Mouse (Mus musculus): ENCODE data around the gene Glyat. TPM values are rescaled to one million over a fixed set of nuclear protein-coding genes. Genes with fewer than 3 reads are reported as not detected.
"Not testable (repeated sequence)": the region's sequence is repeated elsewhere in the genome, so short reads cannot be mapped to it uniquely, and the experiment has no call there.

The Glyat gene
- polyA plus RNA-seq, 1 experiment from 2014 or later, result not detected

DNA sequence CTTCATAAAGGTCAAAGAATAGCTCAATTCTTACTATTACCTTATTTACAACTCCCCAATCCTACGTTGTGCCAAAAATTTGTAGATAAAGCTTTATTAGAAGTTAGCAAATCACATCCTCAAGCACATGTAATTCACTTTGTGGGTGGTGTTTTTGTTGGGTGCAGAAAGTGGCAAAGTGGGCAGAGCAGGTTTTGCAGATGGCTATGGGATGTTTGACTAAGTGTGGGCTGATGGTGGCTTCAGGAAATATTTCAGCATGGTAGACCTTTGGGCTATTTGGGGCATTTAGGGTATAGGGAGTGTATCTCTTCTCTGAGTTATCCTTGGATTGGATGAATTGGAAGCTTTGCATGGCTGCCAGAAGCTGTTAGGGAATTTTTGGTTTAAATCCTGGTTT lies 33.0 kb downstream of the Glyat start:
- no peaks in the 10 kb centered on the region for H3K4me1 ChIP-seq (replicated peaks; ENCODE audit: control insufficient read depth, insufficient read depth)
- TF ChIP-seq CTCF (IDR thresholded peaks at IDR 0.05; ENCODE audit: low read depth), result no peak
- no peak for TF ChIP-seq EP300 (optimal IDR thresholded peaks at IDR 0.05)
- 83% methylated on average over 1 of the region's 1 CpGs for WGBS
- DNase-seq (ENCODE audit: low spot score) (no peak), ATAC-seq (ENCODE audit: low FRiP score, low TSS enrichment) (no peak)
- H3K36me3 ChIP-seq (ENCODE audit: control insufficient read depth, insufficient read depth, low read length), result no peaks in the 10 kb centered on the region
- no peak overlapping the region for H3K27ac ChIP-seq (replicated peaks)
- no peak overlapping the region for H3K4me3 ChIP-seq (ENCODE audit: low read depth, low read length)
- H3K9ac ChIP-seq (ENCODE audit: low read length), result no peak overlapping the region
- H3K9me3 ChIP-seq (ENCODE audit: control insufficient read depth, low read length), result peaks cover 4% of the 10 kb centered on the region; the same call in 1 of the 2 replicates
- no peak overlapping the region for H3K4me2 ChIP-seq (replicated peaks; ENCODE audit: low read depth)
- no peaks in the 10 kb centered on the region for H3K27me3 ChIP-seq (ENCODE audit: control insufficient read depth, insufficient read depth, low read length)

GRCm38 (mm10) chr19:12668601-12669000 lies 35.5 kb downstream of the Glyat start:
- H3K27me3 ChIP-seq (ENCODE audit: control insufficient read depth, insufficient read depth, low read length); H3K4me2 ChIP-seq (replicated peaks; ENCODE audit: low read depth); DNase-seq (ENCODE audit: low spot score); H3K9me3 ChIP-seq (ENCODE audit: control insufficient read depth, low read length); H3K4me1 ChIP-seq (replicated peaks; ENCODE audit: control insufficient read depth, insufficient read depth); H3K9ac ChIP-seq (ENCODE audit: low read length); H3K4me3 ChIP-seq (ENCODE audit: low read depth, low read length); ATAC-seq (ENCODE audit: low FRiP score, low TSS enrichment); H3K36me3 ChIP-seq (ENCODE audit: control insufficient read depth, insufficient read depth, low read length); H3K27ac ChIP-seq (replicated peaks): not testable (repeated sequence)
- 92% methylated on average over 3 of the region's 3 CpGs for WGBS

DNA sequence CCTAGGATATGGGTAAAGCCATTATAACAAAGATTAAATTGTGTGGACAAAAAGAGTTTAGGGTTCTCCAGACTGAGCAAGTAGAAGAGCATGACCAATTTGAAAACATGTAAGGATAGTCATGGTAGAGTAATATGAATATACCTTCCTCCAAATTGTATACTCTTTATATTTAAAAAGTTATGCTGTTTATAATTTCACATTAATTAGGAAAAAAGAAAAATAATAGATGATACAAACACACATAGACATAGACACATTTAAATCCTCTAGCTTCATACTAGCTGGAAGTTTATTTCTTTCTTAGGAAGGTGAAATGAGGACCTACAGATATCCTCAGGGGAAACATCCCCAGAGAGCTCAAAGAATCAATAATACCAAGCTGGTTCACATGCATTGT lies 37.0 kb downstream of the Glyat start, which contains the start of gene Olfr1442:
TSS of gene Olfr1442 (plus strand) at position 301 of the 400 bp plus-strand sequence.
- Histone ChIP-seq H3K4me1 (replicated peaks; ENCODE audit: control insufficient read depth, insufficient read depth) (no peaks in the 10 kb centered on the region), H3K36me3 (ENCODE audit: control insufficient read depth, insufficient read depth, low read length) (no peaks in the 10 kb centered on the region), H3K27ac (replicated peaks) (no peak within 1 kb of the TSS), H3K9ac (ENCODE audit: low read length) (no peak within 1 kb of the TSS), H3K4me3 (ENCODE audit: low read depth, low read length) (no peak within 1 kb of the TSS), H3K27me3 (ENCODE audit: control insufficient read depth, insufficient read depth, low read length) (no peaks in the 10 kb centered on the region), H3K9me3 (ENCODE audit: control insufficient read depth, low read length) (no peaks in the 10 kb centered on the region), H3K4me2 (replicated peaks; ENCODE audit: low read depth) (no peak within 1 kb of the TSS)
- DNase-seq (ENCODE audit: low spot score) (no peak), ATAC-seq (ENCODE audit: low FRiP score, low TSS enrichment) (no peak)
- TF ChIP-seq CTCF (IDR thresholded peaks at IDR 0.05; ENCODE audit: low read depth), result no peak

- Histone ChIP-seq H3K9me3 (ENCODE audit: control insufficient read depth, low read length) (no peaks in the 10 kb centered on the region), H3K27ac (replicated peaks) (no peak overlapping the region), H3K4me2 (replicated peaks; ENCODE audit: low read depth) (no peak overlapping the region), H3K36me3 (ENCODE audit: control insufficient read depth, insufficient read depth, low read length) (no peaks in the 10 kb centered on the region), H3K9ac (ENCODE audit: low read length) (no peak overlapping the region), H3K27me3 (ENCODE audit: control insufficient read depth, insufficient read depth, low read length) (no peaks in the 10 kb centered on the region), H3K4me3 (ENCODE audit: low read depth, low read length) (no peak overlapping the region), H3K4me1 (replicated peaks; ENCODE audit: control insufficient read depth, insufficient read depth) (no peaks in the 10 kb centered on the region)
- TF ChIP-seq CTCF (IDR thresholded peaks at IDR 0.05; ENCODE audit: low read depth) (no peak), EP300 (optimal IDR thresholded peaks at IDR 0.05) (no peak)
- 75% methylated on average over 4 of the region's 4 CpGs for WGBS
- DNase-seq (ENCODE audit: low spot score), result no peak
- ATAC-seq (ENCODE audit: low FRiP score, low TSS enrichment), result no peak
These were observed 37.9 kb downstream of the Glyat start for GRCm38 (mm10) chr19:12671051-12671450.

DNA sequence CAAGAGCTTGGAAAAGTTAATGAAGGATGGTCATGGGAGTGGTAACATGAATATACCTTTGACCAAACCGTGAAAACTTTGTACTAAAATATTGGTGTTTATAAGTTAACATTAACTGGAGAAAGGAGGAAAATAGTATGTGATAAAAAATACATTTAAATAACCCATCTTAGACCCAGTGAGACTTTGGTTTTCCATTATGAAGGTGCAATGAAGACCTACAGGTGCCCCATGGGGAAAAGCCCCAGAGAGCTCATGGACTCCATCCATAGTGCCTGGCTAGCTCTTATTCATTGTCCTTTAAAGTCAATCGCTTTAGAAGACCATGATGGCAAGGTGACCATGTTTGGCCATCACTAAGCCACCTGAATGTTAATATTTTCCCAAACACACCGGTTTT lies 44.7 kb downstream of the Glyat start, which contains the start of gene Olfr1443:
TSS of gene Olfr1443 (plus strand) at position 301 of the 400 bp plus-strand sequence.
- no peak for DNase-seq (ENCODE audit: low spot score)
- Histone ChIP-seq H3K27me3 (ENCODE audit: control insufficient read depth, insufficient read depth, low read length) (no peaks in the 10 kb centered on the region), H3K4me1 (replicated peaks; ENCODE audit: control insufficient read depth, insufficient read depth) (no peaks in the 10 kb centered on the region), H3K4me3 (ENCODE audit: low read depth, low read length) (no peak within 1 kb of the TSS), H3K36me3 (ENCODE audit: control insufficient read depth, insufficient read depth, low read length) (no peaks in the 10 kb centered on the region), H3K9ac (ENCODE audit: low read length) (no peak within 1 kb of the TSS), H3K27ac (replicated peaks) (no peak within 1 kb of the TSS), H3K9me3 (ENCODE audit: control insufficient read depth, low read length) (no peaks in the 10 kb centered on the region), H3K4me2 (replicated peaks; ENCODE audit: low read depth) (no peak within 1 kb of the TSS)
- WGBS, result 69% methylated on average over 3 of the region's 3 CpGs
- ATAC-seq (ENCODE audit: low FRiP score, low TSS enrichment), result no peak
- no peak for TF ChIP-seq CTCF (IDR thresholded peaks at IDR 0.05; ENCODE audit: low read depth)
- no peak for TF ChIP-seq EP300 (optimal IDR thresholded peaks at IDR 0.05)

- no peak overlapping the region for H3K4me2 ChIP-seq (replicated peaks; ENCODE audit: low read depth)
- no peaks in the 10 kb centered on the region for H3K27me3 ChIP-seq (ENCODE audit: control insufficient read depth, insufficient read depth, low read length)
- H3K9ac ChIP-seq (ENCODE audit: low read length), result no peak overlapping the region
- no peak for ATAC-seq (ENCODE audit: low FRiP score, low TSS enrichment)
- no peak for DNase-seq (ENCODE audit: low spot score)
- no peak overlapping the region for H3K4me3 ChIP-seq (ENCODE audit: low read depth, low read length)
- no peaks in the 10 kb centered on the region for H3K9me3 ChIP-seq (ENCODE audit: control insufficient read depth, low read length)
- TF ChIP-seq EP300 (optimal IDR thresholded peaks at IDR 0.05) (no peak), CTCF (IDR thresholded peaks at IDR 0.05; ENCODE audit: low read depth) (no peak)
- H3K36me3 ChIP-seq (ENCODE audit: control insufficient read depth, insufficient read depth, low read length), result no peaks in the 10 kb centered on the region
- no peak overlapping the region for H3K27ac ChIP-seq (replicated peaks)
- no peaks in the 10 kb centered on the region for H3K4me1 ChIP-seq (replicated peaks; ENCODE audit: control insufficient read depth, insufficient read depth)
These were observed 51.5 kb downstream of the Glyat start for GRCm38 (mm10) chr19:12684638-12685037.

Measured in stomach, postnatal 0 days (tissue).